Mouse (Mus musculus): ENCODE data around the gene Bloc1s4.

Bloc1s4 gene

GRCm38 (mm10) chr5:36714832-36715231, 33.6 kb downstream of the Bloc1s4 start:
- DNase-seq = no peak

- DNase-seq = peak; percentile 70
These were observed 34.8 kb downstream of the Bloc1s4 start for GRCm38 (mm10) chr5:36713693-36714092.

- peak; percentile 96 for DNase-seq
These were observed 35.6 kb downstream of the Bloc1s4 start for GRCm38 (mm10) chr5:36712553-36713534.

GRCm38 (mm10) chr5:36711863-36712262, 36.6 kb downstream of the Bloc1s4 start:
- DNase-seq = no peak

- DNase-seq = no peak
These were observed 42.7 kb downstream of the Bloc1s4 start for GRCm38 (mm10) chr5:36705792-36706191.

- DNase-seq = no peak
These were observed 43.1 kb downstream of the Bloc1s4 start for GRCm38 (mm10) chr5:36705390-36705789.

- DNase-seq = no peak
These were observed 43.8 kb downstream of the Bloc1s4 start for GRCm38 (mm10) chr5:36704684-36705083.

- DNase-seq = no peak
These were observed 47.4 kb downstream of the Bloc1s4 start for GRCm38 (mm10) chr5:36700939-36701620.

- DNase-seq = no peak
These were observed 49.8 kb downstream of the Bloc1s4 start for GRCm38 (mm10) chr5:36698689-36699088.

GRCm38 (mm10) chr5:36698067-36698670, 50.3 kb downstream of the Bloc1s4 start:
- no peak for DNase-seq

All from liver (tissue).